Mouse (Mus musculus) induced T-regulatory cell, adult 2 months (primary cell): ENCODE results near the gene Tns3.

Experiments used
- DNase-seq: peaks from one replicate; pipeline ENCODE4 v3.0.0-alpha.2; 2012; ENCODE audit warnings: low read depth

Gene Tns3

DNA sequence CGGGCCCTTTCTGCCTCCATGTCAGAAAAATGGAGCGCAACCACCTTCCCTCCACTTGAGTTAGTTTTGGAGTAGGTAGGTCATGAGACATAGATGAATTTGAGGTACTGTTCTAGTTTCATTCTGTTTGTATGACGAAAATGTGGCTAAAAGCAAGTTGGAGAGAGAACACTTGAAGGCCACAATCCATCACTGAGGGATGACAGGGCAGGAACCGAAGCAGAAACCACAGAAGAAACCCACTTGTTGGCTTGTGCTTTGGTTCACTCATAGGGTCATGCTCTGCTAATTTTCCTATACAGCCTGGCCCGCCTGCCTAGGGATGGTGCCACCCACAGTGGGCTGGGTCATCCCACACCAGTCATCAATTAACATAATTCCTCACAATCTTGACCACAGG lies 14.9 kb upstream of the Tns3 start:
- DNase-seq = no peak

GRCm38 (mm10) chr11:8678260-8678995 lies 14.1 kb upstream of the Tns3 start:
- DNase-seq = no peak

DNA sequence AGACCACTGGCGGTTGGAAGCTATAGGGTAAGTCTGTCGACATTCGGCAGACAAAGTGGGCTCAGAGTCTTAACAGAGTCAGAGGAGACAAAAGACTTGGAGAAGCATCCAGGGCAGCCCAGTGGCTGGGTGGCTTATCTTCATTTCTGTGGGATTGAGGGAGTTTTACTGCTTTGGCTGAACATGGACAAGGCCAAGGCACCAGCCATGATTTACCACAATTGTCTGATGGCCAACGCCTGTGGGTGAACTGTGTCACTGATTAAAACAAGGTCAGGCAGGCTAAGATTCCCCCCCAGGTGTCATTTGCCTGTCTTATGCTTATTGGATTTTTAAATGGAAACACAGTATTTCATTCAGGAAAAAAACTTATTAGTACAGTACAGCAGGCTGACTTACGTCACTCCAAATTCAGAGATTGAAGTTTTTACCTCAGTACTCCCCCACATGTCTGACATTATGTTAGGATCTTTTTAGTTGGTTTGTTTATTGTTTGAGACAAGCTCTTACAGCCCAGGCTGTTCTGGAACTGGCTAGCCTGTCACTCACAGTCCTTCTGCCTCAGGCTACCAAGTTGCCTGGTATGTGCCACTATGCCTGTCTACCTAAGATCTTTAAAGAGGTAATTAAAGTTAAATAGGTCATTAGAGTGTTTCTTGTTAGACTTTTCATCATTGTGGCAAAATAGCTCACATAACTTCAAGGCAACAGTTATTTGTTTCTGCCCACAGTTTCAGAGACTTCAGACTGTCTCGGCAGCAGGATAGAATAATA lies 11.6 kb upstream of the Tns3 start:
- DNase-seq = no peak

DNA sequence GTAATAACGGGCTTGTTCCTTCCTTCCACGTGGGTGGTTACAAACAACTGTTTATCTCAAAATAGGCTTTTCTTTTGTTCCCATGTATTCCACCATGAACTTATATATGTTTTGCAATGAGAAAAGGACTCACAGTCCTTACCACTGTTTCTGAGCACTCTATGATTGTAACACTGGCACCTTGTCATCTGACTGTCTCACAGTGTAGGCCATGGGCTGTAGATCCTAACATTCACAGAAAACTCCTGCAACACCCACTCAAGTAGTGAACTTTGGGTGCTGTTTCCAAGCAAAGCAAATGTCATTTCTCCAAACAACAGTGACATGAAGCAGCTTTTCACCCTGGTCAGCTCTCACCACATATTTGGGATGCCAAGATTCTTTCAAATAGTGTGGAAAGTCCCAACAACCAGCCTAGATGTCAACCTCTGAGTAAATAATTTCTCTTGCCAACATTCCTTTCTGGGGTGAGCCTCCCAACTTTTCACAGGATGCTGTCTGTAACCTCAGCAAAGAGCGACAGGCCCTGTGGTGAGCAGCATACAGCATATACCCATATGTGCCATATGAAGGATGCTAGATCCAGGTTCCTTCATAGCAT lies 10.3 kb upstream of the Tns3 start:
- no peak for DNase-seq

DNA sequence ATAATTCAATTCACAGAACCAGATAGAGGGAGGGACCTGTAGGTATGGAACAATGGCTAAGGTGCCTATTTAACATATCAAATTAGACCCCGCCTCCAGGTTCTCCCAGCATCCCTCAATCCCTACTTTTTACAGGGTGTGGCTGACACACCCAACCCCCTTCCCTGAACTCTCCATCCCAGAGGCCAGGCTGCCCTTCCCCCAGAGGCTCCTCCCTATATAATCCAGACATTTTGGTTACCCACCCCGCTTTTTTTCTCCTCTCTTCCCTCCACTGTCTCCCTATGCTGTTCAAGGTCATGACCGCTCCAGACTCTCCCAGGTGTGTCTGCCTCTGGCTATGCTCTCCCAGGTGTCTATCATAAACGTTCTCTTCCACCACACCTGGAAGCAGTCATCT lies 7.4 kb upstream of the Tns3 start:
- no peak for DNase-seq

- DNase-seq = no peak
Measured at GRCm38 (mm10) chr11:8669138-8669537, 4.8 kb upstream of the Tns3 start.

- no peak for DNase-seq
Measured at GRCm38 (mm10) chr11:8664797-8665196, 462 bp upstream of the Tns3 start.

- DNase-seq = no peak
Measured at GRCm38 (mm10) chr11:8663444-8664392, 617 bp downstream of the Tns3 start.

- DNase-seq = no peak
Measured at GRCm38 (mm10) chr11:8662706-8663429, 1.5 kb downstream of the Tns3 start.

DNA sequence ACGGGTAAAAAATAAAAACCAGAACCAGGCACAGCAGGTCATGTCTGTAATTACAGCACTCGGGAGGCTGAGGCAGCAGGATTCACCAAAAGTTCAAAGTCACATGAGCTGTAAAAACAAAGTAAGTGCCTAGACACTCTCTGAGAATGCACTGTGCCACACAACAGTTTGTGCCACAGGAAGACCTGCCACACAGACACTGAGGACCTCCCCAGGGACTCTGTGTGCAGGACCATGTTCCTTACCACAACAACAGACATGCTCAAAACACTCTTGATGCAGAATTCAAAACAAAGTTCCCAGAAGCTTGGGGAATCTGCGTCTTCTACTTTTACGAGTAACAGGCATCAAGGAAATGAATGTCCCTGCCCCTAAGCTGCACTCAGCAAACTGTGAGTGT lies 3.4 kb downstream of the Tns3 start:
- no peak for DNase-seq

DNA sequence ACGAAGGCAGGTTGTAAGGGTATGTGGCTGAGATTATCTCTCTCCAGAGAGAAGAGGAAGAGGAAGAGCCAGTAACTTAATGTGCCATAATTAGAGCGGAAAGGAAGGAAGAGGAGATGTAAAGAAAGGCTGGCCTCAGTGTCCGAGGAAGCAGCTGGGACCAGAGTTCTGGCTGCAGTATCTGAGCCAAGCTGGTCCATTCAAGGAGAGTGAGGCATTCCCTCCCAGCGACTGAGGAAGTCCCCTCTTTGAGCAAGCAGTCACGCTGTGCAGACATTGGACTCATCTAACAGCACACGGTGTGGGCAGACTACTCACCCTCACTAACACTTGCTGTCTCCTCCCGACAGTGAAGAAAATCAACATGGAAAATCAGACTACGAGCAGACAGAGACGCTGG lies 4.5 kb downstream of the Tns3 start:
- no peak for DNase-seq

DNA sequence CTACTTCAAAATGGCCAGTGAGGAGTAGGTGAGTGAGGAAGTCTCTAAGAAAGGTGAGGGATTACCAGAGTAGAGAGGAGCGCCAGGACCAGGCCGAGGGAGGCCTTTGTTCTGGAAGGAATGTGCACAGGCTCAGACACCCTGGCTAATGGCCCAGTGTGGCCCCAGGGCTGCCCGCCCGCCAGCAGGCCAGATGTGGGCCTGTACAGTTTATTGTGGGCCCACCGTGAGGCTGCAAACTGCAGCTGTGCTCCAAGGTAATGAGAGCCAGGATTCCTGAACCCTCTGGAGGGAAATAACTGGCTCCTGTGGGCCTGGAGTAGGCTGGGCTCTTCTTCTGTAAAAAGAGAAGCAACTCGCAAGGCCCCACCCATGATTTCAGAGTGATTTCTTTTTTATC lies 5.3 kb downstream of the Tns3 start:
- DNase-seq = no peak

- DNase-seq = no peak
Measured at GRCm38 (mm10) chr11:8657493-8657892, 6.8 kb downstream of the Tns3 start.

DNA sequence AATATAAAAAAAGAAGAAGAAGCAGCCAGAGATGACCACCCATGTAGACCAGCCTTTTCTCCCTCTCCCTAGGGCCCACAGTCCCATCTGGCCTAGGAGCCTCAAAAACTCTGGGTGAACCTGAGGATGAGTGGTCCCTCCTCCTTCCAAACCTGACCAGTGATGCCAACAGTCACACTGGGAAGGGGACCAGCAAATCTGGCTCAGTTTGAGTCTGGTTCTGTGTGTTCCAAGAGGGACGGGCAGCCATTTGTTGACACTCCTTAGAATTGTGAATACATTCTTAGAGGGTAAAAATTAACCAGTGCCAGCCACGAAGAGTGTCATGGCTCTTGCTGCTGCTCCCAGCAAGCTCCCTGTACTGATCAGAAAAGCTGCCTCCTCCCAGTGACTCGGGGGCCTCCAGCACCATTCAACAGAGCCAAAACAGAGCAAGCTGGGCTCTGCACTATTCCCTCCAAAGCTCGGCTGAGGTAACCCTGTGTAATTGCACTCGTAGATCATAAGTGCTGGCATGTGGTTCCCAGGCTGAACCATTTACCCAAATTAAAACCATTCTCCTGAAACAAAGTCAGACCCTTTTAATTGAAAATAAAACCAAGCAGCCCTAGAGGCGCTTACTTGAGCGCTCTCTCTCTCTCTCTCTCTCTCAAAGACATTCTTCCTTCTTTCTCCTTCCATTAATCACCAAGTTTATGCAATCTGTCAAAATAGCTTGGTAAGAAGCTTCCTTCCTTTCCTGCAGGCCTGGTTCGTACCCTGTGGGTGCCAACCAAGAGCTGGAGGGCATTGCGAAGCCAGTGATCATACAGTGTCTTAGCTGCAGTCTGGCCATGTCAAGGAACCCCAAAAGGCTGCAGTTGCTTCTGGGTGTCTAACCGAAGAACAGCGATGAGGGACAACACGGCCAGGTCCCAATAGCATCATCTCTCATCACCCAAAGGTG lies 7.6 kb downstream of the Tns3 start:
- DNase-seq = no peak

DNA sequence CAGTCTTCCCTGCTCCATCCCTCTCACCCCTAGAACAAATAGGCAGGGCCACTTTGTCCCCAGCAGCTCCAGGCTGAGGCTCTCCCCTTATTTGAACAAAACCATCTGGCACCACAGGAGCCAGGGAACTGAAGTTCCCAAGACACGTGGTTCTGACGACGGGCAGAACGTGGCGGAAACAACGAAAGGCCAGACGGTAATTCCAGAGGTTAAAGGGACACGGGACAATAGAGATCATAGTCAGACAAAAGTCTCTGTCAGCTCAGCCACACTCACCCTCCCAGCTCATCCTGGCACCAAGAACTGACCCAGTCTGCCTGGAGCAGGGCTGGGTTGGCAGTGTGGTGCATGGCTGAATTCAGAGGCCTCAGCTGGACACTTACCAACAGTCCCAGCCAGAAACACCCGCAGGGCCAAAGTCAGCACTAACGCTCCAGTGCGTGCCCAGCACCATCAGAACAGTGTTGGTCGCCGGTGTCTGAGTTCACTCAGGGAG lies 10.5 kb downstream of the Tns3 start:
- no peak for DNase-seq

DNA sequence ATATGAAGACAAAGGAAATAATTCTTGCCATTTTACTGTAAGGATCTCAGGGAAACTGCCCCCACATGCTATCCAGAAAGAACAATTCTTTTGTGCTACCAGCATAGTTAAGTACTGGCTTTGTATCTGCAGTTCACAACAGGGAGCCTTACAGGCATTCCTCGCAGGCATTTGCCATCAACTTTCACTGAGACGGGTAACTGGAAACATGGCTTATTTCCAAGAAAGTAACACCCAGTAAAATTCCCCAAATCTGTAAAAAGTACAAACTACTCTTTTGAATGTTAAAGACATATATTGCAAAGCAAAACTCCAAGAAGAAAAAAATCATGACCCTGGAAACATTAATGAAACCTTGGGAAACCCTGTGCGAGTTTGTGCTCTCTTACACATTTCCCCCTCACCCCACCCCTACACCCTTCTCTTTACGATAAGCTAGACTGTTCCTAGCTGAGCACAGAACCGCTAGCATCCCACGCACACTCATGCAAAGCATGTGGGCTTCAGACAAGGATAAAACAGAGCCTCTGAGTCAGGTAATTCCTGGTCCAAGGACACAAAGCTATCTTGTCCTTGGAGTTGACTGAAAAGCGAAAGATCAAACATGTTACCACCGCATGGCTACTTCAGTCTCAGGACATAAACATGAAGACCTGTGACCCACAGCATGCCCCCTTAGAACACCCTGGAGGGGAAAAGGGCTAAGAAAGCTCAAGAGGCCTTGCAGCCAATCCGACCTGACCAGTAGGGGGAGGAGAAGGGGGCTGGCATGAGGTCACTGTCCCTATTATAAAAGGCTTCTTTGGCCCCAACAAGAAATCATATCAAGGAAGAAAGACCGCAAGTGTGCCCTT lies 11.3 kb downstream of the Tns3 start:
- no peak for DNase-seq

DNA sequence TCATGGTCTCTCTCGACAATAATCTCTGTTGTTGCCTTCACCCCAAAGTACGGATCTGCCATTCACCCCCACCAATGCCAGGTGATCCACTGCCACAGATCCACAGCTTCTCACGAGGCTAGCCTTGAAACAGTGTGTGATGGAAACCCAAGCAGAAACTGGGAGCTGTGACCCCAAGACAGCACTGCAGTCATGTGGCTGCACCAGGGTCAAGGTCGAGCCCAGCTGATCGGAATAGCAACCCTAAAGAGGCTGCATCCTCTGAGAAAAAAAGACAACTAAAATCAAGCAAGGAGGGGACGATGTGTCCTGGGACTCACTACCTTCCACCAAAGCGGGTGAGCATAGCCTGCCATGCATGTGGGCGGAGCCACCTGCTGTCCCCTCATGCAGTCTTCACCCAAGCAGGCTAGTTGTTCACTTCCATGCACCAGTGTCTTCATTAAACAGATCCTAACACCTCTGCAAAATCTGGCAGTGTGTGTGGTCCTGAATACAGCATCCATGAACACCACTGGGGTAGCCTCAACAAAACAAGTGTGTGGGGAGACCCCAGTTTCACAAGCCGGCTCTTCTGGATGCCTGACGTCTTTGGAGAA lies 12.1 kb downstream of the Tns3 start:
- DNase-seq = no peak

GRCm38 (mm10) chr11:8651448-8652035 lies 12.8 kb downstream of the Tns3 start:
- no peak for DNase-seq
